Mouse (Mus musculus): ENCODE measurements at regions not wholly inside any gene's neighbourhood (a gene's known extent, or its start where the extent isn't known, plus 50 kb on each side); places are given as distances from the start of the nearest gene placed in this dataset.

- DNase-seq: peak in 1 of 2 experiments; percentile 0
These were observed 5132.6 kb downstream of the 9330182O14Rik start for GRCm38 (mm10) chr15:45266620-45267263.

GRCm38 (mm10) chr15:45273677-45274076 is 5139.5 kb downstream of the 9330182O14Rik start:
- no peak for DNase-seq

DNA sequence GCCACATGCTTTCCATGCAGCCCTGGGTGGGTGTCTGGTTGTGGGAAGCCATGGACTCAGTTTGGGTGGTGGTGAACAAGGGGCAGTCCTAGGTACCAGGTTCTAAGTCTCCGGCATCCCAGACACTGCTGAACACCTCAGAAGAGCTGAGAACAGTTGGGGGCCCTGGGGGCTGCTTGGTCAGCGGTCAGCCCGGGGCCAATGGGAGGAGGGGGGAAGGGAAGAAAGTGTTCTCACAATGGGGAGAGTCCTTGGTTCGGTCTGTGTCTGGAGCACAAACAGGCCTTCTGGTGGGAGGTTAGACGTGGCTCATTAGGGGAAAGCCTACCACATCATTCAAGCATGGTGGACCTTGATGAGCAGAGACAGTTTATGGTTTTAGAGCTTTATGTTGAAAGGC is 5187.5 kb downstream of the 9330182O14Rik start:
- DNase-seq: no peak

GRCm38 (mm10) chr15:45350496-45350895 is 5216.3 kb downstream of the 9330182O14Rik start:
- no peak for DNase-seq
